9 mouse cellular contexts compared by ENCODE assay signal in the genomic region with DNA sequence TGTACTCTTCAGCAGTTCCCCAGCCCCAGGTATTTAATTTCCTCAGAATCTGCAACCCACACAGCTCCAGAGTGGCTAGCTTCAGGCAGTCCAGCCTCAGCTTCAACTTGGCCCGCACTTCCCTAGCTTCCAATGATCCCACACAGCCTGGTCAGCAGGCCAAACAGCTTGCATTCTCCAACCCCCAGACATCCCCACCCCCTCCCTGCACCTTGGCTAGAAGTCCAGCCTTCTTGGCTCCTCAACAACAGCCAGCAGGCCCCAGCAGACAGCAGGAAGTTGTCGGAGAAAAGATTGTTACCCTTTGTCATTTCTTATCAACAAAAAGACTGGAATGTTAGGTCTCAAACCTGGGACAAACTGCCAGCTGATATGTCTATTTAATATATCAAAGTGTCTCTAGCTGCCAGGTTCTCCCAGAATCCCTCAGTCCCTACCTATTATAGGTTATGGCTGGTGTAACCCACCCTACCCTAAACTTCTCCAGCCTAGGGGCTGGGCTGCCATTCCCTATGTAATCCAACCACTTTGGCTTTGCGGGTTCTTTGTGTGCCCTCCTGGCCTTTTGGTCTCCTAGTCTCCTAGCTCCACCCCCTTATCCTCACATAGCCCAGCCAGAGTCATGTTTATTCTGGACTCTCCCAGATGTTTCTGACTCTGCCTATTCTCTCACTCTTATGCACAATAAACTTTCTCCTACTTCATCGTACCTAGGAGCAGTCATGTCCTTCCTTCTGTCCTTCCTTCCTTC. TPM values are rescaled to one million over a fixed set of nuclear protein-coding genes. Genes with fewer than 3 reads are reported as not detected.
A peak's percentile ranks its signal among the peaks of the same experiment; 100 is the strongest.
DNase-seq lines count a peak whose midpoint lies in the region; ATAC-seq lines count a peak whose summit lies in the region.
"Had no signal": no experiment of that assay in that cellular context is flagged by ENCODE, and none has a peak within 500 bp of the region (broad histone marks: within the 10 kb centered on the region; RNA-seq: fewer than 3 reads in every experiment).

No protein-coding gene starts in this region.

- 22% methylated on average over 4 of the region's 4 CpGs for WGBS in heart, embryonic 16.5 days
- 57% methylated on average over 4 of the region's 4 CpGs for WGBS in forebrain, embryonic 13.5 days

- peak overlapping the region; percentile 50; the same call in 1 of the 2 replicates for H3K27ac ChIP-seq in heart, embryonic 16.5 days (ENCODE audit: low read length)
- no peak overlapping the region for H3K27ac ChIP-seq in forebrain, embryonic 13.5 days

- no peaks in the 10 kb centered on the region for H3K9me3 ChIP-seq in heart, embryonic 16.5 days (replicated peaks; ENCODE audit: control insufficient read depth, low read length)
- H3K9me3 ChIP-seq in forebrain, embryonic 13.5 days (replicated peaks): no peaks in the 10 kb centered on the region

- ATAC-seq in heart, embryonic 16.5 days (replicated peaks; ENCODE audit: extremely low read depth, insufficient read depth, low FRiP score): peak; percentile 66
- no peak for ATAC-seq in forebrain, embryonic 13.5 days
- ATAC-seq in megakaryocyte, adult 5-6 weeks (ENCODE audit: poor library complexity, severe bottlenecking): no peak

- H3K36me3 ChIP-seq in heart, embryonic 16.5 days (ENCODE audit: control insufficient read depth, insufficient read depth): no peaks in the 10 kb centered on the region
- H3K36me3 ChIP-seq in forebrain, embryonic 13.5 days (ENCODE audit: poor library complexity, severe bottlenecking): no peaks in the 10 kb centered on the region

- no peak overlapping the region for H3K4me3 ChIP-seq in heart, embryonic 16.5 days (ENCODE audit: low read length)
- H3K4me3 ChIP-seq in forebrain, embryonic 13.5 days: no peak overlapping the region

- H3K4me1 ChIP-seq in heart, embryonic 16.5 days (ENCODE audit: control insufficient read depth, insufficient read depth, low read length): peaks cover 24% of the 10 kb centered on the region
- H3K4me1 ChIP-seq in forebrain, embryonic 13.5 days: no peaks in the 10 kb centered on the region

- no peaks in the 10 kb centered on the region for H3K27me3 ChIP-seq in heart, embryonic 16.5 days (ENCODE audit: control insufficient read depth, insufficient read depth, low read length)
- H3K27me3 ChIP-seq in forebrain, embryonic 13.5 days: no peaks in the 10 kb centered on the region

- peak; percentile 78 for DNase-seq in Muller cell, postnatal 12 days (ENCODE audit: inconsistent ontology term)
- DNase-seq in brain, adult 2 months (ENCODE audit: low read depth, low spot score): peak; percentile 8
- DNase-seq in kidney, postnatal 36 days: peak; percentile 70 to 77
- DNase-seq in neural tube, embryonic 10.5 days (ENCODE audit: extremely low spot score, low spot score): no peak
- no peak for DNase-seq in cerebellum, postnatal 4 days (ENCODE audit: low spot score in 2 of 2)
- DNase-seq: embryo, embryonic 11 days had no signal

- no peak overlapping the region for H3K4me2 ChIP-seq in heart, embryonic 16.5 days (ENCODE audit: low read depth, low read length)
- no peak overlapping the region for H3K4me2 ChIP-seq in forebrain, embryonic 13.5 days

- no peak overlapping the region for H3K9ac ChIP-seq in heart, embryonic 16.5 days (ENCODE audit: low read length)
- H3K9ac ChIP-seq in forebrain, embryonic 13.5 days: no peak overlapping the region

RNA-seq across cellular contexts. Expression of a gene that starts 43.1 kb away (rescaled TPM):
- 0.77 and 0.95 TPM in 2 replicates for polyA plus RNA-seq in heart, embryonic 16.5 days (2015; fragmentation: Nextera tagmentation; extraction: Ambion mirVana)
- 0.21 and 0.23 TPM in 2 replicates for polyA plus RNA-seq in forebrain, embryonic 13.5 days (2015; fragmentation: Nextera tagmentation; extraction: Ambion mirVana)
- total RNA-seq in megakaryocyte, adult 5-6 weeks (2015): 2.3 and 3.1 TPM in 2 replicates
- total RNA-seq in megakaryocyte, adult 5-6 weeks (2017): 0.11 and 1.5 TPM in 2 replicates

RNA-seq across cellular contexts. Expression of a gene that starts 49.6 kb away (rescaled TPM):
- 3.3 and 4.8 TPM in 2 replicates for polyA plus RNA-seq in heart, embryonic 16.5 days (2015; fragmentation: Nextera tagmentation; extraction: Ambion mirVana)
- 78.7 and 90.7 TPM in 2 replicates for polyA plus RNA-seq in forebrain, embryonic 13.5 days (2015; fragmentation: Nextera tagmentation; extraction: Ambion mirVana)
- 0.20 and 1.9 TPM in 2 replicates for total RNA-seq in megakaryocyte, adult 5-6 weeks (2015)
- total RNA-seq in megakaryocyte, adult 5-6 weeks (2017): 0.16 TPM in 1 of 2 replicates, not detected in the other

RNA-seq across cellular contexts. Expression of a gene that starts 55.7 kb away (rescaled TPM):
- 3.5 and 3.7 TPM in 2 replicates for polyA plus RNA-seq in heart, embryonic 16.5 days (2015; fragmentation: Nextera tagmentation; extraction: Ambion mirVana)
- 5.6 and 6.2 TPM in 2 replicates for polyA plus RNA-seq in forebrain, embryonic 13.5 days (2015; fragmentation: Nextera tagmentation; extraction: Ambion mirVana)
- total RNA-seq in megakaryocyte, adult 5-6 weeks (2015): 14.1 and 15.5 TPM in 2 replicates
- total RNA-seq in megakaryocyte, adult 5-6 weeks (2017): 14.8 and 15.1 TPM in 2 replicates

Comparison
In these comparisons a context has a peak if more than half of its experiments do, and no peak if none do; other contexts are left out.
1. DNase-seq: peak in Muller cell, postnatal 12 days (single experiment), brain, adult 2 months (single experiment) and kidney, postnatal 36 days (2 of 2); none in neural tube, embryonic 10.5 days (single experiment) and cerebellum, postnatal 4 days (0 of 2).
2. RNA of a gene that starts 49.6 kb away (polyA plus RNA-seq): 78.7 to 90.7 TPM in forebrain, embryonic 13.5 days; 3.3 to 4.8 TPM in heart, embryonic 16.5 days; every median in the first group is over 10 times any median in the second.